Comparison of ENCODE assay signal across 12 mouse cellular contexts in the genomic region with DNA sequence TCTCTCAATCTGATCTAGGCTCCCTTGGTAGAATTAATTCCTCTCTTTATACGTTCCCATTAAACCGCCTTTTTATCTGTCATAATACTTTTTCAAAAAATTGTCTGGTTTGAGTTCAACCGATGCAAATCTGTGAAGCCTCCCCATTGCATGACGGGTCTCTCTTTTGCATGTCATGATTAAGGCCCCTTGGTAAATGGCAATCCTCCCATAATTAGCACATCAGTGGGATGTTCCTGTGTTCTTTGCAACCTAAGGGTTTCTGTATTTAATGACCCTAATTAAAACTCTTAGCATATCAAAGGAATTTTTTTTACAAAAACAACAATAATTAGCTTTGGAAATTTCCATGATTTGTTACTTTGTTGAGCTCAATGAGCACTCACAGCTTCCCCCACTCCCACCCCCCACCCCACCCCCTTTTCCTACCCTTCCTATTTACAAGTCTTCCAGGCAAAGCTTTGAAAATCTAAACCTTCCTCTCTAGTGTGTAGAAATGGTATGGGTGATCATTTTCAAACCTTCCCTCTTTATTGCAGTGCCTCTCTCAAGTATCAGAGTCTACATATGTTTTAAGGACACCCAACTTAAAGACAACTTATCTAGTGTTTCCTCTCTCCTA.
"Had no signal": no experiment of that assay in that cellular context is flagged by ENCODE, and none has a peak within 500 bp of the region (broad histone marks: within the 10 kb centered on the region; RNA-seq: fewer than 3 reads in every experiment).

No protein-coding gene starts in this region.

- H3K36me3 ChIP-seq: limb, embryonic 10.5 days; liver, embryonic 15.5 days; neural tube, embryonic 12.5 days had no signal

- H3K4me3 ChIP-seq: left cerebral cortex, adult 2 months; limb, embryonic 10.5 days; liver, embryonic 15.5 days; neural tube, embryonic 12.5 days had no signal

- H3K4me2 ChIP-seq: liver, embryonic 11.5 days; liver, embryonic 15.5 days; neural tube, embryonic 12.5 days had no signal

- H3K27ac ChIP-seq: left cerebral cortex, adult 2 months; limb, embryonic 10.5 days; liver, embryonic 15.5 days; neural tube, embryonic 12.5 days had no signal

- ATAC-seq: lung, postnatal 0 days had no signal

- H3K27me3 ChIP-seq: liver, embryonic 15.5 days; neural tube, embryonic 12.5 days had no signal

- H3K4me1 ChIP-seq: limb, embryonic 10.5 days; liver, embryonic 15.5 days; neural tube, embryonic 12.5 days had no signal

- DNase-seq: kidney, postnatal 25 days; lung, adult 2 months; lung, postnatal 36 days; midbrain, embryonic 14.5 days; retina, postnatal 1 day; thymus, postnatal 4 days had no signal

- H3K9me3 ChIP-seq: limb, embryonic 10.5 days; liver, embryonic 15.5 days had no signal

- H3K9ac ChIP-seq: liver, embryonic 15.5 days; neural tube, embryonic 12.5 days had no signal
